Mouse (Mus musculus): Measurements from ENCODE around the gene Fmod. TPM values are rescaled to one million over a fixed set of nuclear protein-coding genes. Genes with fewer than 3 reads are reported as not detected.

The Fmod gene
- 3.3 and 7.7 TPM in 2 replicates for polyA plus RNA-seq (2014; fragmentation: Nextera tagmentation; extraction: Ambion mirVana)

- Histone ChIP-seq H3K9ac (ENCODE audit: low read length) (no peak within 1 kb of the TSS), H3K27ac (ENCODE audit: low read depth, low read length) (no peak within 1 kb of the TSS), H3K27me3 (replicated peaks; ENCODE audit: control insufficient read depth, insufficient read depth, low read length) (no peaks in the 10 kb centered on the region), H3K4me1 (ENCODE audit: control insufficient read depth, insufficient read depth, low read length) (no peaks in the 10 kb centered on the region), H3K4me2 (ENCODE audit: low read length) (no peak within 1 kb of the TSS), H3K36me3 (ENCODE audit: control insufficient read depth, insufficient read depth, low read length) (no peaks in the 10 kb centered on the region), H3K4me3 (ENCODE audit: low read depth, low read length) (no peak within 1 kb of the TSS), H3K9me3 (replicated peaks; ENCODE audit: control insufficient read depth, low read length) (no peaks in the 10 kb centered on the region)
- DNase-seq (ENCODE audit: low spot score) = no peak
- 32% methylated on average over 9 of the region's 9 CpGs for WGBS
- ATAC-seq = no peak
Measured at GRCm38 (mm10) chr1:134037172-134037571, at the start of gene Fmod. Gene Fmod, plus strand, starts transcription at chr1:134037254.

- Histone ChIP-seq H3K4me2 (ENCODE audit: low read length) (no peak overlapping the region), H3K9me3 (replicated peaks; ENCODE audit: control insufficient read depth, low read length) (no peaks in the 10 kb centered on the region), H3K27me3 (replicated peaks; ENCODE audit: control insufficient read depth, insufficient read depth, low read length) (no peaks in the 10 kb centered on the region), H3K36me3 (ENCODE audit: control insufficient read depth, insufficient read depth, low read length) (no peaks in the 10 kb centered on the region), H3K4me1 (ENCODE audit: control insufficient read depth, insufficient read depth, low read length) (no peaks in the 10 kb centered on the region), H3K4me3 (ENCODE audit: low read depth, low read length) (no peak overlapping the region), H3K9ac (ENCODE audit: low read length) (no peak overlapping the region), H3K27ac (ENCODE audit: low read depth, low read length) (no peak overlapping the region)
- WGBS = 11% methylated on average over 3 of the region's 3 CpGs
- ATAC-seq (no peak), DNase-seq (ENCODE audit: low spot score) (peak; percentile 17)
Measured at GRCm38 (mm10) chr1:133988845-133989244, 48.2 kb upstream of the Fmod start.

- H3K4me1 ChIP-seq (ENCODE audit: control insufficient read depth, insufficient read depth, low read length) = no peaks in the 10 kb centered on the region
- no peak overlapping the region for H3K4me2 ChIP-seq (ENCODE audit: low read length)
- H3K36me3 ChIP-seq (ENCODE audit: control insufficient read depth, insufficient read depth, low read length) = no peaks in the 10 kb centered on the region
- ATAC-seq (no peak), DNase-seq (ENCODE audit: low spot score) (no peak)
- H3K9me3 ChIP-seq (replicated peaks; ENCODE audit: control insufficient read depth, low read length) = no peaks in the 10 kb centered on the region
- 75% methylated on average over 8 of the region's 8 CpGs for WGBS
- H3K9ac ChIP-seq (ENCODE audit: low read length) = no peak overlapping the region
- H3K4me3 ChIP-seq (ENCODE audit: low read depth, low read length) = no peak overlapping the region
- no peaks in the 10 kb centered on the region for H3K27me3 ChIP-seq (replicated peaks; ENCODE audit: control insufficient read depth, insufficient read depth, low read length)
- H3K27ac ChIP-seq (ENCODE audit: low read depth, low read length) = no peak overlapping the region
Measured at GRCm38 (mm10) chr1:133991277-133991676, 45.8 kb upstream of the Fmod start.

GRCm38 (mm10) chr1:134005490-134005889 lies 31.6 kb upstream of the Fmod start:
- no peaks in the 10 kb centered on the region for H3K36me3 ChIP-seq (ENCODE audit: control insufficient read depth, insufficient read depth, low read length)
- no peak overlapping the region for H3K4me3 ChIP-seq (ENCODE audit: low read depth, low read length)
- H3K4me2 ChIP-seq (ENCODE audit: low read length) = no peak overlapping the region
- H3K27me3 ChIP-seq (replicated peaks; ENCODE audit: control insufficient read depth, insufficient read depth, low read length) = no peaks in the 10 kb centered on the region
- no peaks in the 10 kb centered on the region for H3K9me3 ChIP-seq (replicated peaks; ENCODE audit: control insufficient read depth, low read length)
- no peaks in the 10 kb centered on the region for H3K4me1 ChIP-seq (ENCODE audit: control insufficient read depth, insufficient read depth, low read length)
- no peak for ATAC-seq
- no peak for DNase-seq (ENCODE audit: low spot score)
- no peak overlapping the region for H3K9ac ChIP-seq (ENCODE audit: low read length)
- H3K27ac ChIP-seq (ENCODE audit: low read depth, low read length) = no peak overlapping the region
- WGBS = 84% methylated on average over 7 of the region's 7 CpGs

- H3K36me3 ChIP-seq (ENCODE audit: control insufficient read depth, insufficient read depth, low read length) = no peaks in the 10 kb centered on the region
- WGBS = 89% methylated on average over 11 of the region's 11 CpGs
Measured at GRCm38 (mm10) chr1:134006105-134006764, 30.8 kb upstream of the Fmod start.

GRCm38 (mm10) chr1:134024293-134024971 lies 12.6 kb upstream of the Fmod start:
- Histone ChIP-seq H3K9me3 (replicated peaks; ENCODE audit: control insufficient read depth, low read length) (no peaks in the 10 kb centered on the region), H3K36me3 (ENCODE audit: control insufficient read depth, insufficient read depth, low read length) (no peaks in the 10 kb centered on the region), H3K4me2 (ENCODE audit: low read length) (no peak overlapping the region), H3K27me3 (replicated peaks; ENCODE audit: control insufficient read depth, insufficient read depth, low read length) (no peaks in the 10 kb centered on the region), H3K9ac (ENCODE audit: low read length) (no peak overlapping the region), H3K27ac (ENCODE audit: low read depth, low read length) (no peak overlapping the region), H3K4me1 (ENCODE audit: control insufficient read depth, insufficient read depth, low read length) (no peaks in the 10 kb centered on the region), H3K4me3 (ENCODE audit: low read depth, low read length) (no peak overlapping the region)
- DNase-seq (ENCODE audit: low spot score) (peak; percentile 68), ATAC-seq (peak; percentile 87; the same call in 1 of the 2 replicates)
- 75% methylated on average over 9 of the region's 9 CpGs for WGBS

More at GRCm38 (mm10) chr1:134006105-134006764, 30.8 kb upstream of the Fmod start:
- Histone ChIP-seq H3K9ac (ENCODE audit: low read length) (no peak overlapping the region), H3K9me3 (replicated peaks; ENCODE audit: control insufficient read depth, low read length) (no peaks in the 10 kb centered on the region), H3K4me3 (ENCODE audit: low read depth, low read length) (no peak overlapping the region), H3K27ac (ENCODE audit: low read depth, low read length) (no peak overlapping the region), H3K4me2 (ENCODE audit: low read length) (no peak overlapping the region), H3K4me1 (ENCODE audit: control insufficient read depth, insufficient read depth, low read length) (no peaks in the 10 kb centered on the region), H3K27me3 (replicated peaks; ENCODE audit: control insufficient read depth, insufficient read depth, low read length) (no peaks in the 10 kb centered on the region)
- DNase-seq (ENCODE audit: low spot score) = no peak
- no peak for ATAC-seq

- H3K4me1 ChIP-seq (ENCODE audit: control insufficient read depth, insufficient read depth, low read length) = no peaks in the 10 kb centered on the region
- no peak overlapping the region for H3K27ac ChIP-seq (ENCODE audit: low read depth, low read length)
- WGBS = 71% methylated on average over 5 of the region's 5 CpGs
- DNase-seq (ENCODE audit: low spot score) (no peak), ATAC-seq (no peak)
- no peaks in the 10 kb centered on the region for H3K36me3 ChIP-seq (ENCODE audit: control insufficient read depth, insufficient read depth, low read length)
- no peak overlapping the region for H3K9ac ChIP-seq (ENCODE audit: low read length)
- H3K27me3 ChIP-seq (replicated peaks; ENCODE audit: control insufficient read depth, insufficient read depth, low read length) = no peaks in the 10 kb centered on the region
- no peak overlapping the region for H3K4me2 ChIP-seq (ENCODE audit: low read length)
- H3K4me3 ChIP-seq (ENCODE audit: low read depth, low read length) = no peak overlapping the region
- no peaks in the 10 kb centered on the region for H3K9me3 ChIP-seq (replicated peaks; ENCODE audit: control insufficient read depth, low read length)
Measured at GRCm38 (mm10) chr1:134025975-134026374, 11.1 kb upstream of the Fmod start.

- peak; percentile 26; the same call in 1 of the 2 replicates for ATAC-seq
- no peaks in the 10 kb centered on the region for H3K36me3 ChIP-seq (ENCODE audit: control insufficient read depth, insufficient read depth, low read length)
- no peak overlapping the region for H3K9ac ChIP-seq (ENCODE audit: low read length)
- 73% methylated on average over 9 of the region's 9 CpGs for WGBS
- no peak overlapping the region for H3K4me3 ChIP-seq (ENCODE audit: low read depth, low read length)
- peak; percentile 62 for DNase-seq (ENCODE audit: low spot score)
- no peaks in the 10 kb centered on the region for H3K9me3 ChIP-seq (replicated peaks; ENCODE audit: control insufficient read depth, low read length)
- H3K4me2 ChIP-seq (ENCODE audit: low read length) = no peak overlapping the region
- H3K4me1 ChIP-seq (ENCODE audit: control insufficient read depth, insufficient read depth, low read length) = no peaks in the 10 kb centered on the region
- no peaks in the 10 kb centered on the region for H3K27me3 ChIP-seq (replicated peaks; ENCODE audit: control insufficient read depth, insufficient read depth, low read length)
- H3K27ac ChIP-seq (ENCODE audit: low read depth, low read length) = no peak overlapping the region
Measured at GRCm38 (mm10) chr1:134026741-134027140, 10.3 kb upstream of the Fmod start.
